Mouse (Mus musculus): ENCODE results near the gene Lrrc49.

The Lrrc49 gene

DNA sequence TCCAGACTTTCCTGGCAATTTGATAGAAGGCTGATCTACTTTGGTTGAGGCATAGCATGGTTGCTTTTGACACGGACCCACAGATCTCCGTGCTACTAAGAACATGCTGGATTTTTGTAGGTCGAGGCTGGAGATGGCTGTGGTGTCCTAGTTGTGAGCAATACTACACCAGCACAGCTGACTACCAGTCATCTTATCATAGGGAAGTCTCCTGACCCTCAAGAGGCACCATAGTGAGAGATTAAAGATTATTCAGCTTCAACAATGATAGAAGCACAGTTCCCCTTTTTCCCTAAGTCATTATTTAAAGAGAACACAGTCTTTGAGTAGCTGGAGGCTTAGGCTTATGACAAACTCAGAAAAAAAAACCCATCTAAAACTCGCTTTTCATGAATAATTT is 87.7 kb downstream of the Lrrc49 start:
- intact Hi-C loops (cut with DNase I) = no loop called here

GRCm38 (mm10) chr9:60599489-60599888 is 88.5 kb downstream of the Lrrc49 start:
- intact Hi-C loops (cut with DNase I) = loop anchor here (5.0 kb wide), 1 partner anchor 352 kb away; no protein-coding TSS in a partner anchor

DNA sequence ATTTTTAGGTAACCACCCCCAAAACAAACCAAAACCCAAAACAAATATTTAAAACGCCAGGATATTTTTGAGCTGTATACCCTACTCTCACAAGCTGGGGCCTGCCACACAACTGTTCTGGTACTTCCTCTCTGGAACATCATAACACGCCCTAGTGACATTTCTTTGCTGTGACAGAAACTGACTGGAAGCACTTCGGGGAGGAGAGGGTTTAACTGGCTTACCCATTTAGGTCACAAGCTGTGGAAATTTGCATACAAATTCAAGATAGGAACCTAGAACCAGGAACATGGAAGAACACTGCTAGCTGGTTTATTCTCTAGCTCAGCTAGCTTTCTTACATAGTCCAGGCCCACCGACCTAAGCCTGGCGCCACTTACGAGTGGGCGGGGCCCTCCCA is 92.6 kb downstream of the Lrrc49 start:
- intact Hi-C loops (cut with DNase I) = loop anchor here (5.0 kb wide), 1 partner anchor 348 kb away; no protein-coding TSS in a partner anchor

- intact Hi-C loops (cut with DNase I) = no loop called here
These were observed 95.0 kb downstream of the Lrrc49 start for GRCm38 (mm10) chr9:60592974-60593373.

DNA sequence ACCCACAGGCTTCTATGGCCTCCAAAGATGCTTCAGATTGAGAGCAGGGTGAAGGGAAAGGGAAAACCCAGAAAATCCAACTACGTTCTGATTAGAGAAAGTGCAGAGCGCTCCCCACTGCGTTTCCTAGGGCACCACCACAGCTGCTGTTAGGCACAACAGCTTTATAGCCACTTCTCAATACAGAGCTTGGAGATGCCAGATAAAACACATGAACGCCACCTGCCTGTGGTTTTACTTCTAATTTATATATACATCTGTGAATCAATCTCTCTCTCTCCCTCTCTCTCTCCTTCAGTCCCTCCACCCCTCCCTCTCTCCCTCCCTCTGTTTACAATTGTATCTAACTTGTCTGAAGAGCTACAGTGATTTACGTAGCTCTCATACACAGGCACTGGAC is 95.6 kb downstream of the Lrrc49 start:
- intact Hi-C loops (cut with DNase I) = no loop called here

DNA sequence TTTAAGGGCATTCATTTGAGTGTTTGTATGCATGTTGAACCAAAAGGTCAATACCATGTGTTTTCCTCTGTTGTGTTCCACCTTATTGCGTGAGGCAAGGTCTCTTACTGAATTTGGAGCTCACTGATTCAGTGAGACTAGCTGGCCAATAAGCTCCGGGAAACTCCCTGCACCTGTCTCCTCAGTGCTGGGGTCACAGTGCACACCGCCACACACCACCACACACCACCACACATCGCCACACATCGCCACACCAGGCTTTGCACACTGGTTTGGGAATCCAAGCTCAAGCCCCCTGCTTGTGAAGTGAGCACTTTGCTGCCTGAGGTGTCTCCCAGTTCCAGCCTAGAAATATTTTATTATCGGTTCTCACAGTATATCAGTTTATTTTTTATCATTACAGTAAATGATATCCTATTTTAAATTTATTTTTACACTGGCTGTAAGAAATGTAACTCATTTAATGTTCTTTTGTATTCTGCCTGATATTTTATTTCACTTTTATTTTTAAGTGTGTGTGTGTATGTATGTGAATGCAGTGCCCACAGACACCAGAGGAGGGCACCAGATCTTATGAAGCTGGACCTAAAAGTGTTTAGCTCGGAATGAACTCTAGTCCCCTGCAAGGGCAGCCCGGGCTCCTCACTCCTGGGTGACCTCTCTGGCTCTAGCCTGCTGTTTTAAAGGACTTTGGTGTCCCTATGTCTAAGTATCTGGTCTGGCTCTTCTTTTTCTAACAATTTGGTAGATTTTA is 96.9 kb downstream of the Lrrc49 start:
- intact Hi-C loops (cut with DNase I) = no loop called here

GRCm38 (mm10) chr9:60588914-60589313 is 99.0 kb downstream of the Lrrc49 start:
- intact Hi-C loops (cut with DNase I) = no loop called here

DNA sequence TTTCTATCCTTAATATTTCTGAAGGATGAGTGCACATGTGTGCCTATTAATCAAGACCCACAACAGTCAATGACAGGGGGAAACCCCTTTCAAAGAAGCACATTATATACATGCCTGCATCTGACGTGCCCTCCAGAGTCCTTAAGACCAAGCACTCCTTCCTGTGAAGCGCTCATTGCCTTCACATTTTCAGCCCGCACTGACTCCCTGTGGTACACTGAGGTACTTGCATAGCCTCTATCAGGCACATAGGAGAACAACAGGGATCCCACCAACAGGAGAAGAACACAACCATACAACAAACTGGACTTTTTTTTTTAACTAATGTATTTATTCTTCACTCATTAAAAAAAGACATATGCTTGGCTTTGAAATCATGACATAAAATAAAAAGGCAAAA is 101.0 kb downstream of the Lrrc49 start:
- intact Hi-C loops (cut with DNase I) = no loop called here

- intact Hi-C loops (cut with DNase I) = no loop called here
These were observed 102.8 kb downstream of the Lrrc49 start for GRCm38 (mm10) chr9:60585206-60585605.

- intact Hi-C loops (cut with DNase I) = no loop called here
These were observed 105.4 kb downstream of the Lrrc49 start for GRCm38 (mm10) chr9:60582553-60582952.

DNA sequence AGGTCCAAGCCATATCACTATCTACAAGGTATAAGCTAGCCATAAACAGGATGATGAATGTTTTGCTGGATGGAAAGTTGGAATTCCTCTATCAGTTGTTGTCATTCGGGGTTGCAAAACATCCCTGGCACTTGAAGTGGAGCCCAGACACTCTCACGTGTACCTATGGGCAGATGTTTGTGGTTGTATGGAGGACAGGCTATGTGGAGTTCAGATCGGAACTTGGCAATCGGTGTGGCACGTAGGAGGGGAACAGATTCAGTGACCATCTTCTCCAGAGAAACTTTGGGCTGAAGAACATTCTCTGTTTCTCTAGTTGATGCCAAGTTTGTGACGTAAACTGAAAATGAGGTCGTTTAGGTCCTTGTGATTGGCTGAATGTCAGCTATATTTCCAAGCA is 114.9 kb downstream of the Lrrc49 start:
- intact Hi-C loops (cut with DNase I) = no loop called here

DNA sequence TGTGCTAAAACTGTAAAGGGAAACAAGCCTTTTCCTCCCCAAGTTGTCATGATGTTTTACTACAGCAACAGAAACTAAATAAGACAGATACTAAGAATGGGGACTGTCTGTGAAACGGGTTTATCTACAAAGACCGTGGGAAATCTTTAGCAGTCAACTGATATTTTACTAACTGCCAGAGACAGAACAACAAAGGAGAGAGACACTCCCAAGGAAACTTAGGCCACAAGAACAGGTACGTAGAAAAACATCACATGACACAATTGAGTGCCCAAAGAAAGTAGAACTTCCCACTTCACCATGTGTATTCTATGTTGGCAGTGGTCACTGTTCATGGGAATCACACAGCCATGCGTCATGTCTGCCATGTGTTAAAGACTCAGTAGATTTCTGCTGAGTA is 116.2 kb downstream of the Lrrc49 start:
- intact Hi-C loops (cut with DNase I) = no loop called here

- intact Hi-C loops (cut with DNase I) = no loop called here
These were observed 116.9 kb downstream of the Lrrc49 start for GRCm38 (mm10) chr9:60571041-60571440.

DNA sequence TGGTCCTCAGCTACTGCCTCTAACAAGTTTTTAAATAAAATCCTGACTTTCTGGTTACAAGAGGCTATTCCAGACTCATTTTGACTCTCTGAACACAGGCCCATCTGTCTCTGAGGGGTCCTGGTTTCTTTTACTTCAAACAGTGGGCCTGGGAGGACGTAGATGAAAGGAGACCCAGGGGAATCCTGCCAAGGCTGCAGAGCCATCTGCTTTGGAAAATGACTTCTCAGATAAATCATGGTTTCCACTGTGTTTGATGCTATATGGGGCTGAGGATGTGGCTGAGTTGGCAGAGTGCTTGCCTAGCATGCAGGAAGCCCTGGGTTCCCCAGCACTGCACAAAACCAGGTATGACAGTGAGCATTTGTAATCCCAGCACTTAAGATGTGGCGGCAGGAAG is 118.6 kb downstream of the Lrrc49 start:
- intact Hi-C loops (cut with DNase I) = no loop called here

DNA sequence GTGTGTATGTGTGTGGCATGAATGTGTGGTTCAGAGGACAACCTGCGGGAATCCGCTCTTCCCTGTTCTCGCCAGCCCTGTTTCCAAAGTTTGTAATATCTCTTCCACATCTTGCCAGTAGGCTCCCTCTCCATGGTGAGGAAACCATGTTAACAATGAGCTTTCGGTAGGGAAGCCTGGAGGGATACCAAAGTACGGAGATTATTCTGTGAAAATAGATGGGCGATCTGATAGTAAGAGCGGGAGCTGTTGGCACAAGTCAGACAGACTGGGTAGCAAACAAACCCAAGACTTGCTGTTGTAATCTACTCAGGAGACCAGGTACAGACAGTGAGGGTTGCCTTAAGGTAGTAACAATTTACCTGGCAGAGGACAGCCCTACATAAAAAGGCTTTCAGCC is 124.1 kb downstream of the Lrrc49 start:
- intact Hi-C loops (cut with DNase I) = no loop called here

DNA sequence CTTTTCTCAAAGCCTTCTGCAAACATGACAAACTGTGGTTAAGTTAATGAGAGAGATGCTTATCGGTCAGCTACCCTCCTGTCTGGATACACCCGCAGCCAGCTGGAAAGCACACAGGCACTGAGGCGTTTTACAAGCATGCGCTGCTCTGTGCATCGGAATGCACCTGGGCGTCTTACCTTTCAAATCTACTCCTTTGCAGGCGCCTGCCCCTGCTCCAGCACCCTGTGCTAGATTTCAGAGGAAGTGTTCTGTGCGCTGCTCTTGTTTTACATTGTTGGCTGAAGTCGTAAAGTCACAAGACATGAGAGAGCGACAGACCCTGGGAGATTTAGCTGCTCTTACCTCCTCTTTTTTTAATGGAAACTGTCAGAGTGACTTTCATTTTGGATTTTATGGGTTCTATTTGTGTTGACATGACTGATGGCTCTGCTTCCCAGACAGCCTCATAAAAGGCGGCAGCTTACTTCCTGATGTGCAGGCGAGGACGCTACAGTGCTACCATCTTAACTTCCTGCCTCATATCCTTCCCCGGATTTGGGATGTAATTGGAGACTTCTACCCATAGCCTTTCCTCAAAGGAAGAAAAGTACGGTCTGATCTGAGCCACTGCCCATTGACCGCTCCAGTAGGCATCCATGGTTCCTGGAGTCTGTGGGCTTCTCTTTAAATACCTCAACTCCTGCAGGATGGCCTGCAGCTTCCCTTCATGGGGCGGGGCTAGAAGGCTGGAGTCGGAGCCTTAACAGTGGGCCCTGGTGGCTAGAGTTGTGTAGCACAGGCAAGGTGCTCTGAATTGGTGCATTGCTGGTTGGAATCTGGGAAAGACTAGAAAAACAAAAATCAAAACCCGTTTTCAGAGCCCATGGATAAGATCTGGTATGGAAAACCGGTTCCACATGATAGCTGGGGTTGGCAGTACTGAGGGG is 125.3 kb downstream of the Lrrc49 start:
- intact Hi-C loops (cut with DNase I) = no loop called here

DNA sequence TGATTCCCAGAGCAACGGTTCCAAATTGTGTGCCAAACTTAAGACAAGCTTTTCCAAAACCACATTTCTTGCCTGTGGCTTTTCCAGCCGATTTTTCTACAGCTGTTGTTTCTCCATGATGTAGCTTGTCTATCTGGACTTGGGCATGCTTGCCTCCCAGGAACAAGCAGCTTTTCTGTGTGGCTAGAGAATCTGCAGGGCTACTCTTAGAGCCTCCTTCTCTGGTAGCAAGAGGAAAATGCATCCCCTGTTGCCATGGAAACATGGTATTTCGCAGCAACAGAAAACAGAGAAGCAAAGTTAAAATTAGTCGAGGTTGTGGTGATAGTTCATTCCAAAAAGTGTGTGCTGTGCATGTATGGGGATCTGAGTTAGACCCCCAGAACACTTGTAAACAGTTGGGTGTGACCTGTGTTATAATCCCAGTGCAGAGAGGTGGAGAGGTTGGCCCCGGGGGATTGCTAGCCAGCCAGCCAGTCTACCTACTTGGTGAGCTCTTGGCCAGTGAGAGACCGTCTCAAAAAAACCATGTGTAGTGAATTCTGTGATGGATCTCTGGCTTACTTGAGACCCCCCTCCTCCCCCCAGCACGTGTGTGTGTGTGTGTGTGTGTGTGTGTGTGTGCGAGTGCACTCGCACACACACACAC is 126.2 kb downstream of the Lrrc49 start:
- intact Hi-C loops (cut with DNase I) = no loop called here

DNA sequence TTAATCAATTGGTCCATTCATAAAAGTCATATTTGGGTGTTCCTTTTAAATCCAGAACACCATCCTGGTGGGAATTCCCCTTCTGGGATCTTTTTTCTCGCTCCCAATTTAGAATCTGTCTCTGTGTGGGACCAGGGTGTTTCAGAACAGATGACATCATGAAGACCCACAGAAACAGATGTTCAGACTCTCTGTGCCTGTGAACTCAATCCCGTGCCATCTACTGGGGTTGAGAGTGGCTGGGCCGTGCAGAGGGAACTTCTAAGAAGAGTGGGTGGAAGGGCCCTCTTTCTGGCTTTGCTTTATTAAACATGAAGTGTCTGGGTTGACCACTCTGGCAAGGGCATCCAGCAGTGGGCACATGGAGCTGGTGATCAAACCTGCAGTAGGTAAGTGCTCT is 129.5 kb downstream of the Lrrc49 start:
- intact Hi-C loops (cut with DNase I) = no loop called here

DNA sequence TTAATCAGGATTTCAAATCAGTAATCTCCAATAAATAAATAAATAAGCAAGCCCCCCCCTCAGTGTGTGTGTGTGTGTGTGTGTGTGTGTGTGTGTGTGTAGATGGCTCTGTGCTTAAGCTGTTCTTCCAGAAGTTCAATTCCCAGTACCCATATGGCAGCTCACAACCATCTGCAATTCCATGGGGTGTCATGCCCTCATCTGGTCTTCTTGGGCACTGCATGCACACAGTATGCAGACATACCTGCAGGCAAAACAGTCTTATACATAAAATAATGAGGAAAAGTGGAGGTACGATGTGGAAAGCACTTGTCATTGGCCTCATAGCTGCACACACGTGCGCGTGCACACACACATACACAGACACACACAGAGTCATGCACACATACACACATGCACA is 136.7 kb downstream of the Lrrc49 start:
- intact Hi-C loops (cut with DNase I) = no loop called here

DNA sequence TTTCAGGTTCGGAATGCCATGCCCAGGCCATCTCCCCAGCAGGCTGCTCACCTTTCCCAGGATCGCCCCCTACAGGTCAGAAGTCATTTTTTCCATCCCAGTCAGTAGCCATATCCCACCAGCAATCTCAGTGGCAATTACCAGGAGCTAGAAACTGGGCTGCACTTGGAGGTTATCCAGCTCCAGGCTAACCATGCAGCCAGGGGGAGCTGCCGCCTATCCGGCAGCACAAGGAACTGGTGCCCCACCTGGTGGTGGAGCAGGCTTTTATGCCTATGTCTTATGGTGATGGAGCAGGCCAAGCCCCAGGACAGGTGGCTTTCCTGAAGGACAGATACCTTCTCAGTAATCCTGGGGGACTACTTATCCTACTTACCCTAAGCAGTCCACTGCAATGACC is 139.8 kb downstream of the Lrrc49 start:
- intact Hi-C loops (cut with DNase I) = loop anchor here (5.0 kb wide), 1 partner anchor 301 kb away; no protein-coding TSS in a partner anchor

DNA sequence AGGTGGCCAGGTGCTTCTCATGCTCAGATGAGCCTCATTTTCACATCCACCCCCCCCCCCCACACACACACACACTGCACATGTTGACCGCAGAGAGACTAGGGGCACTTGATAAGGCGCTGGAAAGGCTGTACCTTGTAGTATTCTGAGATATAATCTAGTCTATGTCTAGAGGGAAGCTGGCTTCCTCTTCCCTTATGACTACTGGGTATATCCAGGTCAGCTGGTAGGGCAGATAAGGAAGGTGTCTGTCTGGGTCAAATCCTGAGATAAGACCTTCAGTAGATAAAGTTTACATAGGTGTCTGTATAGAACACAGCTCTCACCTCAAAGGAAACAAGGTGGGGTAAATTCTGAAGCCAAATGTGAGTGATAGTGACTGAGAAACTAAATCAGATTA is 141.8 kb downstream of the Lrrc49 start:
- intact Hi-C loops (cut with DNase I) = loop anchor here (5.0 kb wide), 1 partner anchor 299 kb away; no protein-coding TSS in a partner anchor
